Mouse (Mus musculus) heart, postnatal 36 days (tissue): ENCODE results near the gene Gm42372. TPM values are rescaled to one million over a fixed set of nuclear protein-coding genes. Genes with fewer than 3 reads are reported as not detected.

Source experiments
- DNase-seq, 2 experiments: peaks; one replicate each; pipeline ENCODE4 v3.0.0; 2021 to 2022
- intact Hi-C: fragments of 180-260 bp; cut with DNase I; formaldehyde crosslinking; loops from one replicate; pipeline ENCODE4 v1.15.1; 2025
- total RNA-seq, 2 experiments: library from RNA; stranded (reverse); gene quantifications; 2 replicates each; pipeline ENCODE4 v1.2.3; 2021

The Gm42372 gene
- total RNA-seq, 2 experiments from 2014 or later: not detected

DNA sequence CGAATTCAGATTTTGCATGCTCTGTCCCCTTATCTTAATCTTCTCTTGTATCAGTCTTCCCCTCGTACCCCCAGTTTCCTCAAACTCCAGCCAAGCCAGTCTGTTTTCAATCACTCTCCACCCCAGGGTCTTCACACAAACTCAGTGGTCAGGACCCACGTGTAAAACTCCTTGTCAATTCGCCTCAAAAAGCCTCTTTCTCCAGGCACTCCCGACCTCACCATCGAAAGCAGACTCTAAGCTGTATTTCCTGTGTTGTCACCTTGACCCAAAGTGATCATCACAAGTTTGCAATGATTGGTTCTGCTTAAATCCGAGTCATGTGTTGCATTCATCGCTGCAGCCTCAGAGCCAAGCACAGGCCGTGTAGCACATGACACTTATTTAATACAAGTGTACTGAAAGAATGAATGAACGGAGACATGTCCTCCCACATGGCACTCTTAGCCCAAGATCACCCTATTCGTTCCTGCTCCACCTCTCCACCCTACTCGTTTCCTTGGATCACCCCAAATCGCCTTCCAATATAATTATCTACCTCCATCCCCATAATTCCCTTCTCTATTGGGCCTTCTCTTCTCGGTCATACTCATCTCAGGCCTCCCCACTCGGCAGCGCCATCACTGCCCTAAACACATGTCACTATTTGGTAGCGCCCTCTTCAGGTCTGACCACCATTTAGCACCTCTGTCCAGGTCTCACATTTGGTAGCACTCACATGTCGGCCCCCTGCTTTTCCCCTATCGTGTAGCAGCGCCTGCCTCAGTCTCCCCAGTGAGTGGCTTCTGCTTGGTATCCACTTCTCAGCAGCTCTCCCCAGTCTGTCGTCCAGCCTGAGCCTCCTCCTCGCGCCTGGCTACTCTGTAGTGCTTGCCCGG lies 44.1 kb downstream of the Gm42372 start:
- no peak for DNase-seq
- intact Hi-C loops: no loop called here

DNA sequence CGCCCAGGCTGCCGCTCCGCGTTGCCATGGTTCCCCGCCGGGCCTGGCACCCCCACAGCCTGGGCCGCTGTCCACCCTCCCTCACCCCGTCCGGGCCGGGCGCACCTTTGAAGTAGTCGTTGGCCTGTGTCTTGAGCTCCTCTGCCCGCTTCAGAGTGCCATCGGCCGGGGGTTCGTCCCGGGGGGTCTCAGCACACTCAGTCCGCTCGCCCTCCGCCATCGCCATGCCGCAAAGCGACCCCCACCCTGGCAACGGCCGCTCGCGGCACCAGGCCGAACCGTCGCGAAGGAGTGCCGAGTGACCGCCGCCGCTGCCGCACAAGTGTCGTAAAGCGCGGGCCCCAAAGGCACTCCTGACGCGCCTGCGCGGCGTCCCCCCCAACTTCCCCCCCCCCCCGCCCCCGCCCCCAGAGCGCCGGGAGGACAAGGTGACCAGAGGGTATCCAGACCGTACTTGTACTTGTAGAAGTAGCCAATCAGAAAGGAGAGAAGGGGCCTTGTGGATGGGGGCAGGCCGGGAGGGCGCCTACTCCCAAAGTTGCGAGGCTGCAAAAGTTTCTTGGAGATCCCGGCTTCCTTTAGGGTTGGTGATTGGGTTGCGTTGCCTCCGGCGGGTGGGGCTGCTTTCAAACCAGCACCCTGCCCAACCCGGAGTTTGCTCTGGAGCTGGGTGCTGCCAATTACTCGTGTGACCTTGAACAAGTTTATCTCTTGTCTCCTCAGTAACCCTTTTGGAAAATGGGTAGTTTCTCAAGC lies 44.9 kb downstream of the Gm42372 start, which contains the start of gene Ppp5c:
Ppp5c (minus strand) TSS at position 337 of the 756 bp plus-strand sequence.
- intact Hi-C loops: loop anchor here (2.0 kb wide), 1 partner anchor 27 kb away; no protein-coding TSS in a partner anchor

DNA sequence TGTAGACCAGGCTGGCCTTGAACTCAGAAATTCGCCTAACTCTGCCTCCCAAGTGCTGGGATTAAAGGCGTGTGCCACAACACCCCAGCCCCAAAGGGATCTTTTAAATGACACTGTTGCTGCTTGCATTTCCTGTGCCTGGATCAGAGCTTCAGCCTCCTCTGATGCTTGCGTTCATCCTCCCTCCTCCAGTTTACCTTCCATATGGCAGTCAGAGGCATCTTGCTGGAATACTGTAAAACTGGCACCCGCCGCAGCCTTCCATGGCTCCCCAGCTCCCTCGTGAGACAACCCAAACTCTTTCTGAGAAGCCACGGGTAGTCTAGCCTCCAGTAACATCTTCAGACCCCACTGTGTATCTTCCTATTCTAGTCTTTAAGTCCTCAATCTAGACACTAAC lies 46.0 kb downstream of the Gm42372 start:
- intact Hi-C loops: loop anchor here (2.0 kb wide), 1 partner anchor 26 kb away; no protein-coding TSS in a partner anchor
- no peak for DNase-seq

More for the DNA sequence above, 44.9 kb downstream of the Gm42372 start, which contains the start of gene Ppp5c:
- peak; percentile 84 to 91 for DNase-seq

DNA sequence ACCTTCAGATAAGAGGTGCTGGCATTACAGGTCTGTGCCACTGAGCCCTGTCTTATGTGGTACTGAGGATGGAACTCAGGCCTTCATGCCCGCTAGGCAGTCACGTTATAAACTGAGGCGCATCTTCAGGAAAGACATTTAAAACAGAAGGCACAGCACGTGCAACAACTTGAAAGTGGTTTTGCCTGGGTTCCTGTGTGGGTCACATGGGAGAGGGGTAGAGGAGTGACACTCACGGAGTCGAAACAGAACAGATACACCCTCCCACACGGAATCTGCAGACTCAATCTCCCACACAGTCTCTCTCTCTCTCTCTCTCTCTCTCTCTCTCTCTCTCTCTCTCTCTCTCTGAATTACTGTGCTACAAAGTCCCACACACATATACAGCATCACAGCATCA lies 47.4 kb downstream of the Gm42372 start:
- intact Hi-C loops: no loop called here
- DNase-seq: no peak

Other genes starting within 250 kb of the Gm42372 start
- 10 to 100 TPM; 80.0 to 81.8 TPM for gene Ap2s1, start 244.7 kb upstream of the Gm42372 start, total RNA-seq
- 10 to 100 TPM; 21.3 to 22.8 TPM for gene Slc1a5, start 201.7 kb upstream of the Gm42372 start, total RNA-seq
- gene Strn4, start 167.2 kb upstream of the Gm42372 start, total RNA-seq: 10 to 100 TPM; 54.1 to 61.3 TPM
- 10 to 100 TPM; 47.2 to 49.1 TPM for gene Fkrp, start 166.4 kb upstream of the Gm42372 start, total RNA-seq
- 10 to 100 TPM; 17.8 to 19.3 TPM for gene Prkd2, start 140.2 kb upstream of the Gm42372 start, total RNA-seq
- gene Dact3, start 107.8 kb upstream of the Gm42372 start, total RNA-seq: 10 to 100 TPM; 11.2 to 11.7 TPM
- gene Gng8, start 91.3 kb upstream of the Gm42372 start, total RNA-seq: 1 to 10 TPM in 1 of 2 experiments, under 1 TPM in 1; 0.54 to 1.3 TPM
- gene Ptgir, start 76.6 kb upstream of the Gm42372 start, total RNA-seq: 1 to 10 TPM; 2.9 TPM
- 100 to 1,000 TPM; 182 to 193 TPM for gene Calm3, start 59.0 kb upstream of the Gm42372 start, total RNA-seq
- 1 to 10 TPM; 3.4 to 3.9 TPM for gene Pnmal2, start 38.4 kb upstream of the Gm42372 start, total RNA-seq
- gene Pnmal1, start 23.4 kb upstream of the Gm42372 start, total RNA-seq: not detected
- gene Ccdc8, start 9.6 kb downstream of the Gm42372 start, total RNA-seq: 1 to 10 TPM; 5.9 to 6.3 TPM
- 100 to 1,000 TPM; 107 to 109 TPM for gene Ppp5c, start 44.8 kb downstream of the Gm42372 start, total RNA-seq
- gene Hif3a, start 79.3 kb downstream of the Gm42372 start, total RNA-seq: 1 to 10 TPM; 2.5 to 2.6 TPM
- under 1 TPM; 0.14 to 0.16 TPM for gene Psg16, start 91.0 kb downstream of the Gm42372 start, total RNA-seq
- gene Ceacam3, start 167.2 kb downstream of the Gm42372 start, total RNA-seq: not detected
- gene Psg29, start 220.4 kb downstream of the Gm42372 start, total RNA-seq: not detected